Mouse (Mus musculus) forebrain, postnatal 0 days (tissue): ENCODE data around the gene Afg1l. TPM values are rescaled to one million over a fixed set of nuclear protein-coding genes. Genes with fewer than 3 reads are reported as not detected.

Experiments used
- ATAC-seq: fragments of 200-750 bp; cut with Nextera tagmentation; 2 replicates; pipeline ENCODE4 v1.8.0; 2017; ENCODE audit warnings: mild to moderate bottlenecking, moderate library complexity
- DNase-seq: peaks from one replicate; pipeline ENCODE4 v3.0.0-alpha.2; 2015
- H3K27ac ChIP-seq: fragments of 300-500 bp; sonication (generic); 2 replicates; pipeline ENCODE4 v1.5.1; 2014; ENCODE audit warnings: low read depth, mild to moderate bottlenecking, antibody characterized with exemption, low read length, moderate library complexity, mixed read lengths
- H3K27me3 ChIP-seq: fragments of 300-500 bp; sonication (generic); 2 replicates; pipeline ENCODE4 v1.6.1; 2014; ENCODE audit warnings: mild to moderate bottlenecking, low read length, mixed read lengths; ENCODE audit not compliant: insufficient read depth
- H3K36me3 ChIP-seq: fragments of 300-500 bp; sonication (generic); 2 replicates; pipeline ENCODE4 v1.6.1; 2014; ENCODE audit warnings: mild to moderate bottlenecking, moderate library complexity; ENCODE audit not compliant: insufficient read depth
- H3K4me1 ChIP-seq: fragments of 300-500 bp; sonication (generic); 2 replicates; pipeline ENCODE4 v1.6.1; 2014; ENCODE audit warnings: antibody characterized with exemption; ENCODE audit not compliant: insufficient read depth
- H3K4me2 ChIP-seq: fragments of 300-500 bp; sonication (generic); 2 replicates; pipeline ENCODE4 v1.6.1; 2014; ENCODE audit warnings: low read depth, mild to moderate bottlenecking, moderate library complexity
- H3K4me3 ChIP-seq: fragments of 300-500 bp; sonication (generic); 2 replicates; pipeline ENCODE4 v1.5.1; 2014; ENCODE audit warnings: low read depth, low read length, mixed read lengths
- H3K9ac ChIP-seq: fragments of 300-500 bp; sonication (generic); 2 replicates; pipeline ENCODE4 v1.6.1; 2014; ENCODE audit warnings: mild to moderate bottlenecking
- H3K9me3 ChIP-seq: fragments of 300-500 bp; sonication (generic); 2 replicates; pipeline ENCODE4 v1.6.1; 2016; ENCODE audit warnings: low read length
- CTCF ChIP-seq: sonication (generic); IDR thresholded peaks from 2 replicates; pipeline ENCODE4 v1.5.1; 2016; ENCODE audit warnings: antibody characterized with exemption, control low read depth, low read depth
- WGBS: fragments of 180-500 bp; shearing (Covaris S2); extraction: QIAGEN DNeasy Blood & Tissue Kit; methylation state at CpG from one replicate; pipeline ENCODE4 v1.1.7; 2014; 5-methylcytosine and 5-hydroxymethylcytosine counted together
- polyA plus RNA-seq: library from polyadenylated mRNA; unstranded; fragments of >200 nt; fragmentation: Nextera tagmentation; extraction: Ambion mirVana; gene quantifications from 2 replicates; pipeline ENCODE4 v1.2.1, GENCODE M21; 2015
- total RNA-seq: library from RNA; depleted of rRNA; stranded (reverse); fragments of >200 nt; gene quantifications from 2 replicates; pipeline ENCODE4 v1.2.3, GENCODE M21; 2014

The Afg1l gene
- total and polyA plus RNA-seq, 2 experiments from 2014 or later: 6.8 to 6.9 TPM

- no peak overlapping the region for H3K9ac ChIP-seq
- 25% methylated on average over 5 of the region's 5 CpGs for WGBS
- TF ChIP-seq CTCF: no peak
- no peaks in the 10 kb centered on the region for H3K27me3 ChIP-seq
- no peaks in the 10 kb centered on the region for H3K9me3 ChIP-seq
- DNase-seq: no peak
- ATAC-seq: no peak
- H3K4me3 ChIP-seq: no peak overlapping the region
- no peaks in the 10 kb centered on the region for H3K4me1 ChIP-seq
- no peak overlapping the region for H3K4me2 ChIP-seq
- no peaks in the 10 kb centered on the region; the same call in 1 of the 2 replicates for H3K36me3 ChIP-seq
- H3K27ac ChIP-seq: no peak overlapping the region
Measured at GRCm38 (mm10) chr10:42455981-42456380, 22.4 kb downstream of the Afg1l start.

- Histone ChIP-seq H3K4me1 (no peaks in the 10 kb centered on the region), H3K27ac (no peak overlapping the region), H3K4me2 (no peak overlapping the region), H3K9me3 (no peaks in the 10 kb centered on the region), H3K9ac (no peak overlapping the region), H3K36me3 (no peaks in the 10 kb centered on the region; the same call in 1 of the 2 replicates), H3K27me3 (no peaks in the 10 kb centered on the region), H3K4me3 (no peak overlapping the region)
- DNase-seq (no peak), ATAC-seq (no peak)
- WGBS: 92% methylated on average over 6 of the region's 6 CpGs
- no peak for TF ChIP-seq CTCF
Measured at GRCm38 (mm10) chr10:42454690-42455089, 23.7 kb downstream of the Afg1l start.

- Histone ChIP-seq H3K27ac (no peak overlapping the region), H3K9ac (no peak overlapping the region), H3K4me2 (no peak overlapping the region), H3K4me1 (no peaks in the 10 kb centered on the region), H3K27me3 (no peaks in the 10 kb centered on the region), H3K4me3 (no peak overlapping the region), H3K36me3 (no peaks in the 10 kb centered on the region), H3K9me3 (no peaks in the 10 kb centered on the region)
- WGBS: 62% methylated on average over 11 of the region's 11 CpGs
- TF ChIP-seq CTCF: no peak
- DNase-seq (no peak), ATAC-seq (no peak)
Measured at GRCm38 (mm10) chr10:42454266-42454665, 24.1 kb downstream of the Afg1l start.

GRCm38 (mm10) chr10:42449672-42450071 lies 28.7 kb downstream of the Afg1l start:
- no peak for TF ChIP-seq CTCF
- no peaks in the 10 kb centered on the region for H3K9me3 ChIP-seq
- H3K4me2 ChIP-seq: no peak overlapping the region
- DNase-seq: no peak
- no peak overlapping the region for H3K27ac ChIP-seq
- no peaks in the 10 kb centered on the region for H3K36me3 ChIP-seq
- no peak overlapping the region for H3K9ac ChIP-seq
- no peak for ATAC-seq
- H3K27me3 ChIP-seq: no peaks in the 10 kb centered on the region
- WGBS: 11% methylated on average over 3 of the region's 4 CpGs
- H3K4me1 ChIP-seq: no peaks in the 10 kb centered on the region
- H3K4me3 ChIP-seq: no peak overlapping the region

- no peaks in the 10 kb centered on the region for H3K36me3 ChIP-seq
- DNase-seq (no peak), ATAC-seq (no peak)
- H3K9me3 ChIP-seq: no peaks in the 10 kb centered on the region
- H3K4me2 ChIP-seq: no peak overlapping the region
- H3K4me3 ChIP-seq: no peak overlapping the region
- 58% methylated on average over 7 of the region's 7 CpGs for WGBS
- no peaks in the 10 kb centered on the region for H3K27me3 ChIP-seq
- no peak for TF ChIP-seq CTCF
- H3K4me1 ChIP-seq: no peaks in the 10 kb centered on the region
- H3K27ac ChIP-seq: no peak overlapping the region
- H3K9ac ChIP-seq: no peak overlapping the region
Measured at GRCm38 (mm10) chr10:42448371-42448770, 30.0 kb downstream of the Afg1l start.

GRCm38 (mm10) chr10:42446145-42446544 lies 32.2 kb downstream of the Afg1l start:
- no peak overlapping the region for H3K4me3 ChIP-seq
- no peak overlapping the region for H3K9ac ChIP-seq
- no peak for ATAC-seq
- no peaks in the 10 kb centered on the region for H3K4me1 ChIP-seq
- no peak overlapping the region for H3K4me2 ChIP-seq
- WGBS: 59% methylated on average over 9 of the region's 9 CpGs
- H3K36me3 ChIP-seq: no peaks in the 10 kb centered on the region
- DNase-seq: no peak
- H3K27me3 ChIP-seq: no peaks in the 10 kb centered on the region
- no peak overlapping the region for H3K27ac ChIP-seq
- no peak for TF ChIP-seq CTCF
- H3K9me3 ChIP-seq: no peaks in the 10 kb centered on the region

GRCm38 (mm10) chr10:42436842-42437805 lies 41.2 kb downstream of the Afg1l start:
- Histone ChIP-seq H3K9ac (no peak overlapping the region), H3K4me1 (no peaks in the 10 kb centered on the region), H3K4me2 (no peak overlapping the region), H3K9me3 (no peaks in the 10 kb centered on the region), H3K27me3 (no peaks in the 10 kb centered on the region), H3K27ac (no peak overlapping the region), H3K36me3 (no peaks in the 10 kb centered on the region), H3K4me3 (no peak overlapping the region)
- ATAC-seq: no peak
- TF ChIP-seq CTCF: no peak
- no peak for DNase-seq
- 56% methylated on average over 5 of the region's 5 CpGs for WGBS
